8 mouse cellular contexts compared by ENCODE assay signal in the genomic region with DNA sequence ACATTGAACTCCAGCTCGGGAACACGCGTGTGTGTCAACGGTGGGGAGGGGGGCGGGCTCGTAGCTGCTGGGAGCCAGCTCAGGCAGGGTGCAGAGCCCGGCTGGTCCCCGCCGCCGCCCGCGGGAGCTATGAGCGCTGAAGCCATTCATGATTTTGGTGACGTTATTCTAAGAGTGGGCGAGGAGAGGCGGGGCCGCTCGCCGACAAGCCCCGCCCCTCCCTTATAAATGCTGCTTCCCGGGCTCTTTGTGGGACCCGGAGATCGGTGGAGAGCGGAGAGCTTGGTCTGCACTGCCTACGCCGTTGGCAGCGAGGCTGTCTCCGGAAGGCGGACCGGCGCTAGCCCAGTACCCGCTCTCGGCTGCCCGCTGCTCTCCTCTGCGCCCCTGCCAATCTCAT. TPM values are rescaled to one million over a fixed set of nuclear protein-coding genes. Genes with fewer than 3 reads are reported as not detected.
A peak's percentile ranks its signal among the peaks of the same experiment; 100 is the strongest.
DNase-seq lines count a peak whose midpoint lies in the region; ATAC-seq and TF ChIP-seq lines count a peak whose summit lies in the region.

TSS of gene Lbh (plus strand) at position 253 of the 400 bp plus-strand sequence.

- peak within 1 kb of the TSS; percentile 67 to 70 for H3K4me3 ChIP-seq in ES-E14 (ENCODE audit: insufficient read depth in 1 of 2, low read depth in 1 of 2, low read length in 2 of 2, poor library complexity in 1 of 2, severe bottlenecking in 1 of 2)
- peak within 1 kb of the TSS; percentile 73 for H3K4me3 ChIP-seq in hindbrain, embryonic 11.5 days (ENCODE audit: low read depth, low read length)
- H3K4me3 ChIP-seq in lung, postnatal 0 days (ENCODE audit: low read depth, low read length) = peak within 1 kb of the TSS; percentile 65

- in situ Hi-C loops in ES-E14 (cut with MboI; ENCODE audit: low sequenced_read_pairs in 2 of 2, unreplicated experiment in 2 of 2) = no loop called here

- H3K27ac ChIP-seq in ES-E14 (ENCODE audit: insufficient read depth, low read depth, low read length, poor library complexity, severe bottlenecking) = no peak within 1 kb of the TSS
- peak within 1 kb of the TSS; percentile 88 for H3K27ac ChIP-seq in hindbrain, embryonic 11.5 days (ENCODE audit: low read depth, low read length)
- peak within 1 kb of the TSS; percentile 85 for H3K27ac ChIP-seq in lung, postnatal 0 days (ENCODE audit: low read length)

- no peaks in the 10 kb centered on the region for H3K27me3 ChIP-seq in hindbrain, embryonic 11.5 days (ENCODE audit: control insufficient read depth, insufficient read depth, low read length)
- no peaks in the 10 kb centered on the region for H3K27me3 ChIP-seq in lung, postnatal 0 days (replicated peaks; ENCODE audit: insufficient read depth, low read length)

- peak within 1 kb of the TSS; percentile 18; the same call in 1 of the 2 replicates for H3K9ac ChIP-seq in ES-E14 (ENCODE audit: insufficient read depth, low read depth, low read length, poor library complexity, severe bottlenecking)
- peak within 1 kb of the TSS; percentile 95 for H3K9ac ChIP-seq in hindbrain, embryonic 11.5 days (ENCODE audit: low read depth, low read length)
- peak within 1 kb of the TSS; percentile 90 for H3K9ac ChIP-seq in lung, postnatal 0 days (replicated peaks; ENCODE audit: low read depth)

- no peak for DNase-seq in ES-E14 (ENCODE audit: low read depth, low spot score)
- DNase-seq in cerebellum, adult 8-10 months = peak; percentile 91
- DNase-seq in frontal cortex, postnatal 10 days (ENCODE audit: low spot score in 2 of 2) = peak; percentile 93
- peak; percentile 94 for DNase-seq in hindbrain, embryonic 11.5 days (ENCODE audit: low spot score)
- peak; percentile 96 to 97 for DNase-seq in layer of hippocampus, postnatal 10 days (ENCODE audit: low spot score in 2 of 2)
- peak; percentile 96 for DNase-seq in lung, postnatal 0 days (ENCODE audit: low spot score)
- DNase-seq in ovary, postnatal 10 days (ENCODE audit: low spot score) = peak; percentile 94
- peak; percentile 97 for DNase-seq in thymus, postnatal 0 days (ENCODE audit: low spot score)

- peak; percentile 93 for ATAC-seq in hindbrain, embryonic 11.5 days (ENCODE audit: low FRiP score)
- ATAC-seq in lung, postnatal 0 days = peak; percentile 91

- peak within 1 kb of the TSS; percentile 77 for H3K4me2 ChIP-seq in hindbrain, embryonic 11.5 days (replicated peaks; ENCODE audit: low read depth, low read length)
- H3K4me2 ChIP-seq in lung, postnatal 0 days (replicated peaks; ENCODE audit: low read depth, low read length) = peak within 1 kb of the TSS; percentile 83

- no peaks in the 10 kb centered on the region for H3K9me3 ChIP-seq in ES-E14 (ENCODE audit: control insufficient read depth, insufficient read depth, low read depth, low read length)
- no peaks in the 10 kb centered on the region for H3K9me3 ChIP-seq in hindbrain, embryonic 11.5 days (ENCODE audit: control insufficient read depth, low read length)
- H3K9me3 ChIP-seq in lung, postnatal 0 days (ENCODE audit: low read length) = no peaks in the 10 kb centered on the region

- WGBS in hindbrain, embryonic 11.5 days = 0% methylated on average over 35 of the region's 35 CpGs
- WGBS in lung, postnatal 0 days = 1% methylated on average over 31 of the region's 35 CpGs

- TF ChIP-seq CTCF in lung, postnatal 0 days (IDR thresholded peaks at IDR 0.05) = no peak

- no peaks in the 10 kb centered on the region; a peak in 1 of 4 replicates for H3K4me1 ChIP-seq in ES-E14 (ENCODE audit: control insufficient read depth in 2 of 2, insufficient read depth in 2 of 2, low read length in 2 of 2, poor library complexity in 1 of 2)
- H3K4me1 ChIP-seq in hindbrain, embryonic 11.5 days (replicated peaks; ENCODE audit: control insufficient read depth, insufficient read depth, low read length) = no peaks in the 10 kb centered on the region
- H3K4me1 ChIP-seq in lung, postnatal 0 days (ENCODE audit: insufficient read depth, low read depth, low read length) = no peaks in the 10 kb centered on the region

- TF ChIP-seq EP300 in lung, postnatal 0 days (IDR thresholded peaks at IDR 0.05) = no peak

- H3K36me3 ChIP-seq in ES-E14 (ENCODE audit: control insufficient read depth, insufficient read depth, low read length, poor library complexity, severe bottlenecking) = no peaks in the 10 kb centered on the region
- no peaks in the 10 kb centered on the region for H3K36me3 ChIP-seq in hindbrain, embryonic 11.5 days (ENCODE audit: control insufficient read depth, insufficient read depth, low read length)
- no peaks in the 10 kb centered on the region for H3K36me3 ChIP-seq in lung, postnatal 0 days (ENCODE audit: insufficient read depth, low read length)

TF ChIP-seq in ES-E14, 5 proteins besides CTCF, POLR2A, EP300 and RAD21:
- no peak for TF ChIP-seq ZC3H11A (IDR thresholded peaks at IDR 0.05; ENCODE audit: borderline replicate concordance, low read depth, low read length)
- no peak for TF ChIP-seq ZNF384 (IDR thresholded peaks at IDR 0.05; ENCODE audit: low read depth, low read length)
- TF ChIP-seq CHD2 (IDR thresholded peaks at IDR 0.05; ENCODE audit: low read depth, low read length) = no peak
- TF ChIP-seq MAFK (IDR thresholded peaks at IDR 0.05; ENCODE audit: insufficient read depth, low read depth, low read length) = no peak
- no peak for TF ChIP-seq HCFC1 (IDR thresholded peaks at IDR 0.05; ENCODE audit: borderline replicate concordance, insufficient read depth, low read length)

RNA-seq across cellular contexts. Expression of gene Lbh, which starts in this region (rescaled TPM):
- 0.90 and 5.2 TPM in 2 replicates for total RNA-seq in ES-E14 (2012; rRNA removed)
- 7.0 and 8.6 TPM in 2 replicates for polyA plus RNA-seq in hindbrain, embryonic 11.5 days (2014; fragmentation: Nextera tagmentation; extraction: Ambion mirVana)
- total RNA-seq in layer of hippocampus, postnatal 10 days (2021) = 10 to 100 TPM; 46.5 to 47.0 TPM
- 16.2 and 19.2 TPM in 2 replicates for polyA plus RNA-seq in lung, postnatal 0 days (2015; fragmentation: Nextera tagmentation; extraction: Ambion mirVana)
- polyA plus RNA-seq in thymus, postnatal 0 days (2015; fragmentation: Nextera tagmentation; extraction: Ambion mirVana) = 9.5 and 10.4 TPM in 2 replicates

Comparison
In these comparisons a context has a peak if more than half of its experiments do, and no peak if none do; other contexts are left out.
1. H3K9ac ChIP-seq: peak in every context shown above with its lines; median percentile 95 in hindbrain, embryonic 11.5 days; 90 in lung, postnatal 0 days; 18 in ES-E14.